Mouse (Mus musculus) brain, embryonic 14.5 days (tissue): ENCODE data around the gene Coro2b. TPM values are rescaled to one million over a fixed set of nuclear protein-coding genes. Genes with fewer than 3 reads are reported as not detected.
"Not testable (repeated sequence)": the region's sequence is repeated elsewhere in the genome, so short reads cannot be mapped to it uniquely, and the experiment has no call there.

ENCODE experiments used
- DNase-seq: peaks from one replicate; pipeline ENCODE4 v3.0.0-alpha.2; 2011; ENCODE audit warnings: low read depth
- CTCF ChIP-seq: fragments of 200-500 bp; IDR thresholded peaks from 2 replicates; pipeline ENCODE4 v1.5.1; 2012; ENCODE audit warnings: inconsistent platforms, mild to moderate bottlenecking, moderate library complexity, borderline replicate concordance; ENCODE audit not compliant: insufficient read depth, insufficient read length; ENCODE audit errors: extremely low read depth
- POLR2A ChIP-seq: fragments of 200-500 bp; IDR thresholded peaks from 2 replicates; pipeline ENCODE4 v1.6.1; 2012; ENCODE audit warnings: mild to moderate bottlenecking, inconsistent platforms, borderline replicate concordance; ENCODE audit not compliant: poor library complexity, insufficient read depth, insufficient read length, severe bottlenecking; ENCODE audit errors: extremely low read depth
- polyA plus RNA-seq: library from polyadenylated mRNA; depleted of rRNA; stranded (reverse); fragments of >200 nt; gene quantifications from 2 replicates; pipeline ENCODE4 v1.2.3, GENCODE M21; 2012

Gene Coro2b
- polyA plus RNA-seq, 1 experiment: 92.7 TPM

DNA sequence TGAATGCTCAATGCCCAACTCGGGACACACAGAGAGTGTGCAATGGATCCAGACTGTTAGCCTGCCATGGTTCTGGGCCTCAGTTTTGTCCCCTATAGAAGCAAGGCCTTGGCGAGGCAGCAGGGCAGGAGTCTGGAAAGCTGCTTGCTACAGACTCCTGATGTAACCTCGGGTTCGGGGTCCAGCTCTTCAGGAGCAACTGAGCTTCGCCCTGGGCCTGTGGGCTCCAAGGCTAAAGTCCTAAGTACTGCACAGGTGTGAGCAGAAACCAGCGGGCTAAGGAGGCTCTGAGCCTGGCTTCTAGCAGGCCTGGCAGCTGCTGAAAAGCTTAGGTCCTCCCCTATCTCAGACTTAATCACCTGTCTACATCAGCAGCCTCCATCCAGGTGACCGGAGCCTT, 86.0 kb downstream of the Coro2b start:
- no peak for TF ChIP-seq CTCF
- TF ChIP-seq POLR2A: no peak
- DNase-seq: no peak

DNA sequence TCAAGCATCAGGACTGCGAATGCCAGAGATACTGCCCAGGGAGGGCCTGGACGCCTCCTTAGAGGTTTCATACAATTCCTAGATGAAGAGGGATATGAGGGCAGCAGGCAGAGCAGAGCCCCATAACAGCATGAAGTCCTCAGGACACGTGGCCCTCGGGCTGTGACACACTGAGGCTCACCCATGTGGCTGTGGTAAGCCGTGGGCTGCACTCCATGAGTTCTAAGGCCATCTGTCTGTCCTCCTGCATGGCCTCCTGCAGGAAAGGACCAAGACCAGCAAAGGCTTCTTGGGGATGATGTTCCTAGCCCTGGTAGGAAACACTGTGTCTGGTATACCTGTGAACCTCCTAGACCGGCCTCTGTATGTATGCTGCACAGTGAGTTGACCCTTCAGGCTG, 86.5 kb downstream of the Coro2b start:
- DNase-seq: no peak
- no peak for TF ChIP-seq CTCF
- TF ChIP-seq POLR2A: no peak

DNA sequence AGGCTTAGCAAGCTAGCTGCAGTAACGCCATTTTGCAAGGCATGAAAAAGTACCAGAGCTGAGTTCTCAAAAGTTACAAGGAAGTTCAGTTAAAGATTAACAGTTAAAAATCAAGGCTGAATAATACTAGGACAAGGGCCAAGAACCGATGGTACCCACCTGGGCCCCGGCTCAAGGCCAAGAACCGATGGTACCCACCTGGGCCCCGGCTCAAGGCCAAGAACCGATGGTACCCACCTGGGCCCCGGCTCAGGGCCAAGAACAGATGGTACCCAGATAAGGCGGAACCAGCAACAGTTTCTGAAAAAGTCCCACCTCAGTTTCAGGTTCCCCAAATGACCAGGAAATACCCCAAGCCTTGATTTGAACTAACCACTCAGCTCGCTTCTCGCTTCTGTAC, 89.5 kb downstream of the Coro2b start:
- not testable (repeated sequence) for DNase-seq

DNA sequence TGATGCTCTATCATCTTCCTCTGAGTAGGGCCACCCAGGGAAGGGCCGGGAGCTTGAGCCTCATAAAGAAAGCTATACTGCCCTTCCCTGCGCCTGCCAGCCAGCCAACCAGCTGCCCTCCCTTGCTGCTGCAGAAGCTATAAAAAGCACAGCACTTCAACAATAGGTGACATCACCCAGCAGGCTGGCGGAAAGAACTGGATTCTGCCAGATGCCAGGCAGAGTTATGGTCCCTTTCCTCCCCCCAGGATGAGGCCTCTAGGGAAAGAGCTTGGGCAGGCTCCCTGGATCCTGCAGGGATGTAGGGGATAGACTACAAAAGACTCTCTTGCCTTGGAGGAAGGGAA, 98.1 kb downstream of the Coro2b start:
- TF ChIP-seq POLR2A: no peak
- no peak for TF ChIP-seq CTCF
- peak; percentile 90 for DNase-seq

DNA sequence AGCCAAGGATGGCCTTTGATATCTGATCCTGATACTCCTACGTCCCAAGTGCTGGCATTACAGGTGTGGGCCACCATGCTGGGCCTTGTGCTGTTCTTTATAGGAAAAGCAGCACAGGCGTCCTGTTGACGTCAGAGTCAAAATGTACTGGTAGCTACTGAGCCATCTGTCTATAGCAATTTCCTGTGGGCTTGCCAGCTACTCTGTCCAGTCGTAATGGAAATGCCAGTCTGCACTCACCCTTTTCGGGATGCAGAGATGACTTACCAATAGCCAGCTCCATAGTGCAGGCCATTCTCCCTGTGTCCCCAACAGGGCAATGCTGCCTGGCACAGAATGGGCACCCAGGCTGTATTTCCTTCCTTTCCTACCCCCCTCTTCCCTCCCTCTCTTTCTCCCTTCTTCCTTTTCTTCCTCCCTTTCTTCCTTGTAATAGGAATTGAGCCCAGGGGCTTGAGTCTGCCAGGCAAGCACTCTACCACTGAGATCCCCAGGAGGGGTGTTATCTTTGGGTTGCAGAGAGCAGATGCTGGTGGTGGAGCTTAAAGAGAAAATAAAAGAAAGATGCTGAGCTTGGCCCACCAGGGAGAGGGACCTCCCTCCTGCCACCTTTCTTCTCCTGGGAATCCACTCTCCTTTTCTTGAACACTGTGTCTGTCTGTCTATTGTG, 98.6 kb downstream of the Coro2b start:
- TF ChIP-seq CTCF: no peak
- no peak for TF ChIP-seq POLR2A
- no peak for DNase-seq

DNA sequence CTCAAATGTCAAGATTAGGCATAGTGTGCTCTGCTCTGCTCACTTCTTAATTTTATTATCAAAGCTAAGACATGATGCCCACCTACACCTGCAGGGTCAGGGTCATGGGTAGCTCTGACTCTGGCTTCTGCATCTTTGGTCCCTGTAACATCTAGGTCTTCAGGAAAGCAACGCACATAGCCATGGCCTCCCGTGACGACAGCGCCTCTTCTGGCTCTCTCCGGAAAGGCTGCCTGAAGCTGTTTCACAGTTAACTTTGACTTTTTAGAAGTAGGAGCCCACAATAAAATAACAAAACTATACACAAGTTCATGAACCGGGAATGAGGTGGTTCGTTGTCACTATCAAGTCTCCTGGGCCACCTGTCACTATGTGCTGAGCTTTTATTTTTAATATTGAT, 99.4 kb downstream of the Coro2b start:
- TF ChIP-seq CTCF: no peak
- DNase-seq: no peak

DNA sequence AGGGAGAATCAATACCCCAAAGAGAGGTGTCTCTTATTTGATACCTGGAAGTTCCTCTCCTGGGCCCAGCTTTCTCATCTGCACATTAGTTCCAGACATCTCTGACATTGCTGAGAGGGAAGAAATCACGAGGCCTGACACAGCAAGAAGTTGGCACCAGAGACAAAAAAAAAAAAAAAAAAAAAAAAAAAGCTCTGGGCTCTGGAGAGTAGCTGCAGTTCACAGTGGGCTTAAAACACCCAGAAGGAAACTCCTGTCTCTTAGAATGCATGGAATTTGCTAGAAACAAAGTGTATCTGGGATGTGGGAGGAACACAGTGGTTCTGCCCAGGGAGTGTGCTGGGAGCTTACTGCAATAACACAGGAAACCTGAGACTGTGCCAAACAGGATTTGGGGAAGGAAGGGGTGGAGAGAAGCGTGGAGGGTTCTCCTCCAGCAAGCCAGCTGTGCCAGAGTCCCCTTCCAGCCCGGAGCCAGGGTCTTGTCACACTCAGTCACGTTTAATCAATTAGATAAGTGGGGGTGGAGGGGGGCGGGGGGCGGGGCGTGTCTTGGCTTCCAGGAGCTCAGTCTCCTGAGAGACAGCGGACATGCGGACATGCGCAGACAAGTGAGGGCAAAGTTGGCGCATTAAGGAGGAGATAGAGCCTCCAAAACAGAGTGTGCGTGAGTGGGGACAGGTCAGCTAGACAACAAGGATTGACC, 101.1 kb downstream of the Coro2b start:
- no peak for TF ChIP-seq CTCF

DNA sequence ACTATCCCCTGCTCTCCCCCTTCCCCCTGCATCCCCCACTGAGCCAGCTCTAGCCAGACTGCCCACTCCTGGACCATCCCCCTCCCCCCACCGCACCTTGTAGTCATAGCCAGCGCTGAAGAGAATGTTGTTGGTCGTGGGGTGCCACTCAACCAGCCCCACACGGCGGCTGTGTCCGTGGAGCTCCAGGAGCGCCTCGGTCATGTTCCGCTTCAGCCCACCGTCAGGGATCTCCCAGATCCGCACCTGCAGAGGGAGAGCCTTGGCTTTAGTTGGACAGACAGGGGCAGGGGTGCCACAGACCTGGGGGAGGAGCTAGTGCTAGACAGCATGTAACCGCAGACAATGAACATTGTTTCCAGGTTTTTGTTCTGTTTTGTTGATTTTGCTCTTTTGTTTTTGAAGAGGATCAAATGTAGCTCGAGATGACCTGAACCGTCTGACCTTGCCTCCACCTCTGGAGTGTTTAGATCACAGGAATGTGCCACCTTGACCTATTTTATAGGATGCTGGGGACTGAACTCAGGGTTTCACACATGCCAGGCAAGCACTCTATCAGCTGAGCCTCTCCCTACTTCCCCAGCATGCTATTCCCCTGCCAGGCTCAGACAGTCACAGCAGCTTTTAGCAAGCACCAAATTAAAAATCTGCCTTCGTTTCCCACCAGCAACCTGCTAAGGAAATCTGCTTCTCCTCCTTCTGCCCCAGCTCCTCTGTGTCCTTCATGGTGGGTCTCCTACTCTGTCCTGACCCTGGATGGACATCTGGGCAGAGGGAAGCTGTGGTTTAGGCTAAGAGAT, 104.4 kb downstream of the Coro2b start:
- peak; percentile 11 for DNase-seq

More for the DNA sequence above, 101.1 kb downstream of the Coro2b start:
- peak; percentile 87 for DNase-seq

DNA sequence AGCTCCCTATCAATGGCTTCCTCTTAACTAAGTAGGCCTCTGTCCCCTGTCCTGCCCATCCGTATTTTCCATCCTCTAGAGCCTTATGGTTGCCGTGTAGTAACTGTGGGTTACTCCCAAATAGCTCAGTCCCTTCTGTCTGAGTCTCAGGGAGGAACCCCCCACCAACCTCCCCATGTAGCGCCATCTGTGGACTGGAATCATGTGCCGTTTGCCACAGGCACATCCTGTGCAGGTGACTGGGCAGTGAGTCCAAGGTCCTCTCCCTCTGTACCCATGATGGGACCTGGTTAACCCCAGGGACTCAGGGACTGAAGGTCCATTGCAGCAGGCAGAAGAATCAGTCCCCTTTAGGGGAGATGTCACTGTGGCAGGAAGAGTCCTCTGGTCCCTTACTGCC, 106.1 kb downstream of the Coro2b start:
- DNase-seq: no peak
- no peak for TF ChIP-seq CTCF
- TF ChIP-seq POLR2A: no peak

More for the DNA sequence above, 104.4 kb downstream of the Coro2b start:
- TF ChIP-seq CTCF (no peak), POLR2A (no peak)

DNA sequence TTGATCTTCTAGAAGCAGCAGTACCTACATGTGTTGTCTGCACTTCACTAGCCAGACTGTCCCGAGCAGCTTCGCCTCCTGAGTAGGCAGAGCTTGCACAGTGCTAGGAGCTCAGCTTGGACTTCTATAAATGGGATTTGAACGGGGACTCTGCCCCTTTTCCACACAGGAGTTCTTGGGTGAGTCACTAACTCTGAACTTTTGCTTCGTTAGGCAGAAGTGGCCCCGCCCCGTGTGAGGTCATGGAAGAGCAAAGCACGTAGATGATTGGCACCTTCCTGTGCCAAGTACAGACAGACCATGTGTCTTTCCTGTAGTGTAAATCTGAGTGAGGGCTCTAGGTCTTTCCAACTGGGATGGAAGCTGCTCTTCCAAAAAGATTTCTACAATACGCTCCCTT, 109.8 kb downstream of the Coro2b start:
- DNase-seq: no peak
- TF ChIP-seq CTCF (no peak), POLR2A (no peak)

DNA sequence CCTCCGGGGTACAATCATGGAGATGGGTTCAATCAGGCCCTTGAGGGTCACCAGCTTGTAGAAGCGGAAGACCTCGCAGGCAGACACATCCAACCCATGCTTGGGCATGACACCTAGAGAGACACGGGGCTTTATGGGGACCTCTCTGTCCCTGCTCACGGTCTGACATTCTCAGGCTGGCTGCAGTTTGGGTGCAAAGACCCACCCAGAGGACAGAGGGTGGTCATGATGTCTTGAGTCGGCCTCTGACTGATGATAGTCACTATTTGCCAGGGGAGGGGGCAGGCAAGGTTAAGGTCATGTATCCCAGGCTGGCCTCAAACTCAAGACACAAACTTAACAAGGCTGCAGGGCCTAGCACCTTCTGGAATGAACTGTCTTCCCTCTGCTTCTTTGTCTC, 110.3 kb downstream of the Coro2b start:
- DNase-seq: no peak

DNA sequence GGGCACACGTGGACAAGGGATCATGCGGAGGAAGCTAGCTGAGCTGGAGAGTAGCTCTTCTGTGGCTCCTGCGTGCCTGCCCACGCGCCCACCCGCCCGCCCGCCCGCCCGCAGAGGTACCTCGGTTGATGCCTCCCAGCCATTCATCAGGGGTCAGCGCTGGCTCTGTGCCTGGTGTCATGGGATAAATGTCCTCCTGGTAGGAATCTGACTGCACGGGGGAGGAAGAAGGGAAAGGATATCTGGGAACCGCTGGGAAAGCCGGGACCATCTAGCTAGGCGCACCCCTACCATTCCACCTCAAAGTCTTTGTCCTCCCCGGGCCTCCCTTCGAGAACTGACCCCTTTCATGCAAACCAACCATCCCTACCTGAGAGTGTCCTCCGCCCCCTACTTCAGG, 110.8 kb downstream of the Coro2b start:
- no peak for DNase-seq
- TF ChIP-seq POLR2A: no peak
- TF ChIP-seq CTCF: no peak

More for the DNA sequence above, 110.3 kb downstream of the Coro2b start:
- no peak for TF ChIP-seq POLR2A

DNA sequence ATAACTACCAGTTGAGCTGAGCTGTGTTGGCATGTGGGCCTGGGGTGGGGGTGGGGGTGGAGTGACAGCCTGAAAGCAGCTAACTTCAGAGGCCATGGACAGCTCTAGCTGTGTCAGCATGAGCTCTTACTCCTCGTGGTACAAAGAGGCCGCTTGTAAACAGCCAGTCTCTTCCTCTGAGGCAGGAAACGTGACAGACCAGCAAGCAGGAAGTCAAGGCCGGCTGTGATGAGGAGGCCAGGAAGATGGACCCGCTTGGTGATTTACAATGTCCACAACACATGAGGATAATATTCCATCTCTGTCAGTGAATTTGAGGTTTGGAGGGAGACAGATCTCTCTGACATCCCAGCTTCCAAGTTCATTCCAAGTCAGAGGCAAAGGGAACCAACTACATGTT, 111.6 kb downstream of the Coro2b start:
- TF ChIP-seq CTCF (no peak), POLR2A (no peak)
- DNase-seq: no peak
